Mouse (Mus musculus) stomach, postnatal 0 days (tissue): ENCODE measurements at regions not wholly inside any gene's neighbourhood (a gene's known extent, or its start where the extent isn't known, plus 50 kb on each side); places are given as distances from the start of the nearest gene placed in this dataset.
A peak's percentile ranks its signal among the peaks of the same experiment; 100 is the strongest.

Experiments used
- ATAC-seq: fragments of 200-750 bp; cut with Nextera tagmentation; 2 replicates; pipeline ENCODE4 v1.8.0; 2017; ENCODE audit not compliant: low FRiP score, low TSS enrichment
- DNase-seq: peaks from one replicate; pipeline ENCODE4 v3.0.0-alpha.2; 2016; ENCODE audit warnings: low spot score
- H3K27ac ChIP-seq: fragments of 300-500 bp; sonication (generic); replicated peaks from 2 replicates; pipeline ENCODE4 v1.5.1; 2014; ENCODE audit warnings: mild to moderate bottlenecking, control low read depth
- H3K27me3 ChIP-seq: fragments of 300-500 bp; sonication (generic); 2 replicates; pipeline ENCODE4 v1.6.1; 2014; ENCODE audit warnings: low read length; ENCODE audit not compliant: control insufficient read depth, insufficient read depth
- H3K36me3 ChIP-seq: fragments of 300-500 bp; sonication (generic); 2 replicates; pipeline ENCODE4 v1.6.1; 2014; ENCODE audit warnings: low read length, mixed read lengths; ENCODE audit not compliant: control insufficient read depth, insufficient read depth
- H3K4me1 ChIP-seq: fragments of 300-500 bp; sonication (generic); replicated peaks from 2 replicates; pipeline ENCODE4 v1.6.1; 2014; ENCODE audit warnings: antibody characterized with exemption; ENCODE audit not compliant: control insufficient read depth, insufficient read depth
- H3K4me2 ChIP-seq: fragments of 300-500 bp; sonication (generic); replicated peaks from 2 replicates; pipeline ENCODE4 v1.6.1; 2014; ENCODE audit warnings: low read depth, mild to moderate bottlenecking, control low read depth, moderate library complexity
- H3K4me3 ChIP-seq: fragments of 300-500 bp; sonication (generic); 2 replicates; pipeline ENCODE4 v1.5.1; 2014; ENCODE audit warnings: low read depth, low read length, control low read depth
- H3K9ac ChIP-seq: fragments of 300-500 bp; sonication (generic); 2 replicates; pipeline ENCODE4 v1.6.1; 2014; ENCODE audit warnings: mild to moderate bottlenecking, low read length, control low read depth, mixed read lengths
- H3K9me3 ChIP-seq: fragments of 300-500 bp; sonication (generic); 2 replicates; pipeline ENCODE4 v1.6.1; 2016; ENCODE audit warnings: low read length; ENCODE audit not compliant: control insufficient read depth
- CTCF ChIP-seq: IDR thresholded peaks from 2 replicates; pipeline ENCODE4 v1.5.1; 2016; ENCODE audit warnings: antibody characterized with exemption, low read depth, mild to moderate bottlenecking, moderate library complexity
- EP300 ChIP-seq: optimal IDR thresholded peaks from 2 replicates; pipeline ENCODE3; 2016; ENCODE audit warnings: antibody characterized with exemption
- WGBS: fragments of 180-500 bp; shearing (Covaris S2); extraction: QIAGEN DNeasy Blood & Tissue Kit; methylation state at CpG from one replicate; pipeline ENCODE4 v1.1.7; 2014; 5-methylcytosine and 5-hydroxymethylcytosine counted together

DNA sequence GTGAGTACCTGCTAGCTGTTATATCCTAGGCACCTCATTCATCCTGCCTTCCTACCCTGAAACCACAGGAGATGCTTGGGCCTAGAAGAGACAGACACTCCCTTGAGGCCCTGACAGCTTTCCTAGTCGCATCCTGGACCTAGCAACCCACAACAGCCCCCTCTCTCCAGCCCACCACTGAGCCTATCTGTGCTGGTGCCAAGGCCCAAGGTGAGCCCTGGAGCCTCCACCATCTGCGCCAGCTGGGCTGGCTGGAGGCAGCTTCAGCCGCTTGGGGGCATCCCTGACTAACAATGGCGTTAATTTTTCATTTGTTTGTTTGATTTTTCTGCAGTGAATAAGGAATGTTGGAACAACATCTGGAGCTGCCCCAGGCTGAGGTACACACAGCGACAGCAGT is 118.1 kb upstream of the Csf3r start:
- TF ChIP-seq EP300 (no peak), CTCF (no peak)
- no peak for DNase-seq

GRCm38 (mm10) chr4:125908901-125909300 is 115.4 kb upstream of the Csf3r start:
- H3K4me3 ChIP-seq = no peak overlapping the region
- H3K27me3 ChIP-seq = no peaks in the 10 kb centered on the region
- no peak for ATAC-seq
- TF ChIP-seq CTCF = no peak
- no peak for TF ChIP-seq EP300
- H3K4me1 ChIP-seq = no peaks in the 10 kb centered on the region
- no peaks in the 10 kb centered on the region for H3K9me3 ChIP-seq
- no peak overlapping the region for H3K27ac ChIP-seq
- 84% methylated on average over 8 of the region's 8 CpGs for WGBS
- H3K9ac ChIP-seq = no peak overlapping the region
- DNase-seq = no peak
- no peak overlapping the region for H3K4me2 ChIP-seq
- no peaks in the 10 kb centered on the region for H3K36me3 ChIP-seq

More for the DNA sequence above, 118.1 kb upstream of the Csf3r start:
- H3K4me3 ChIP-seq = no peak overlapping the region
- H3K36me3 ChIP-seq = no peaks in the 10 kb centered on the region
- H3K4me2 ChIP-seq = no peak overlapping the region
- no peak overlapping the region for H3K9ac ChIP-seq
- no peaks in the 10 kb centered on the region for H3K4me1 ChIP-seq
- H3K9me3 ChIP-seq = no peaks in the 10 kb centered on the region
- ATAC-seq = no peak
- no peaks in the 10 kb centered on the region for H3K27me3 ChIP-seq
- 59% methylated on average over 5 of the region's 5 CpGs for WGBS
- no peak overlapping the region for H3K27ac ChIP-seq

DNA sequence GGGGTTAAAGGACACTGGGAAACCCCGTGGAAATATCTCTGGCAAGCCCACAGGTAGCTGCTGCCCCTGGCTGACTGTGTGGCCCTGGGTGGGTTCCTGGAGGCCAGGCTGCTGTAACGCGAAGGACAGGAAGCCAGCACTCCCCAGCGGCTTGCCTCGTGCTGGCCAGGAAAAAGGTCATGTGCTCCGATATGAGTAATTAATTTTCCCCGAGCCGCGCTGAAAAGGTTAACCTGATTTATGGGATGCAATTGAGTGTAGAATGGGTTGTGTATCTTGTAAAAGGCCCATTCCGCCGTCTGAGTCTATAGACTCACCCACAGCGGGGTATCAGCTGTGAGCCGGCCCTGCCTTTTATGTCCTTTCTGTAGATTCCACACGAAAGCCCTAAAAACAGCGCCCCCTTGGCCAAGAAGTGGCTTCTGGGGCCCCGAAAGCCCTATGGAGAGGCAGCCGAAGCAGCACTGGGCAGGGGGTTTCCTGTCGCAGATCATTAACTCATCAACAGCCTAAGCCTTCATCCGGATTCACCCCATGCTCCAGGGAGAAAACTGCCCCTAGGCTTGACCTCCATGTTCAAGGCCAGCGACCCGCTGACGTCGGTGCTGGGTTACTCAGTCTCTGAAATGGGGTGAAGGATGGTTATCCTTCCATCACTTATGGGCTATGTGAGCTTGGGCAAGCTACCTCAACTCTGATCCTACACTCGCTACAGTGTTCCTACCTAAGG is 112.6 kb upstream of the Csf3r start:
- no peaks in the 10 kb centered on the region for H3K9me3 ChIP-seq
- no peaks in the 10 kb centered on the region for H3K4me1 ChIP-seq
- H3K4me2 ChIP-seq = no peak overlapping the region
- H3K9ac ChIP-seq = no peak overlapping the region
- DNase-seq (no peak), ATAC-seq (no peak)
- WGBS = 17% methylated on average over 24 of the region's 24 CpGs
- H3K27ac ChIP-seq = no peak overlapping the region
- H3K27me3 ChIP-seq = no peaks in the 10 kb centered on the region
- no peak overlapping the region for H3K4me3 ChIP-seq
- TF ChIP-seq EP300 = no peak
- TF ChIP-seq CTCF = no peak
- H3K36me3 ChIP-seq = no peaks in the 10 kb centered on the region

- peak; percentile 69 for DNase-seq
- ATAC-seq = 0 out of 2 replicates have a peak, but pooled peaks have one; percentile 52
- TF ChIP-seq EP300 (no peak), CTCF (peak; percentile 80)
- no peak overlapping the region for H3K4me2 ChIP-seq
- no peak overlapping the region for H3K27ac ChIP-seq
- no peak overlapping the region for H3K9ac ChIP-seq
- no peak overlapping the region for H3K4me3 ChIP-seq
- no peaks in the 10 kb centered on the region for H3K36me3 ChIP-seq
- H3K4me1 ChIP-seq = no peaks in the 10 kb centered on the region
- no peaks in the 10 kb centered on the region for H3K27me3 ChIP-seq
- no peaks in the 10 kb centered on the region for H3K9me3 ChIP-seq
- 29% methylated on average over 8 of the region's 8 CpGs for WGBS
Observed at GRCm38 (mm10) chr4:125912444-125913049, 111.8 kb upstream of the Csf3r start.

GRCm38 (mm10) chr4:125915166-125915565 is 109.2 kb upstream of the Csf3r start:
- Histone ChIP-seq H3K27me3 (no peaks in the 10 kb centered on the region), H3K4me2 (no peak overlapping the region), H3K27ac (no peak overlapping the region), H3K4me3 (no peak overlapping the region), H3K9me3 (no peaks in the 10 kb centered on the region), H3K36me3 (no peaks in the 10 kb centered on the region), H3K9ac (no peak overlapping the region), H3K4me1 (no peaks in the 10 kb centered on the region)
- 44% methylated on average over 8 of the region's 8 CpGs for WGBS
- TF ChIP-seq CTCF (peak; percentile 53), EP300 (no peak)
- ATAC-seq = no peak
- no peak for DNase-seq

GRCm38 (mm10) chr4:125917210-125917609 is 107.1 kb upstream of the Csf3r start:
- Histone ChIP-seq H3K9me3 (no peaks in the 10 kb centered on the region), H3K9ac (no peak overlapping the region), H3K27ac (no peak overlapping the region), H3K36me3 (no peaks in the 10 kb centered on the region), H3K4me1 (no peaks in the 10 kb centered on the region), H3K4me2 (no peak overlapping the region), H3K27me3 (no peaks in the 10 kb centered on the region), H3K4me3 (no peak overlapping the region)
- no peak for TF ChIP-seq CTCF
- TF ChIP-seq EP300 = no peak
- ATAC-seq (no peak), DNase-seq (no peak)
- WGBS = 53% methylated on average over 6 of the region's 6 CpGs
